Mouse (Mus musculus): ENCODE measurements around the gene Nprl3. TPM values are rescaled to one million over a fixed set of nuclear protein-coding genes. Genes with fewer than 3 reads are reported as not detected.
A peak's percentile ranks its signal among the peaks of the same experiment; 100 is the strongest.
"Not testable (repeated sequence)": the region's sequence is repeated elsewhere in the genome, so short reads cannot be mapped to it uniquely, and the experiment has no call there.

Gene Nprl3
- polyA plus RNA-seq, 1 experiment from 2014 or later: 28.1 TPM

DNA sequence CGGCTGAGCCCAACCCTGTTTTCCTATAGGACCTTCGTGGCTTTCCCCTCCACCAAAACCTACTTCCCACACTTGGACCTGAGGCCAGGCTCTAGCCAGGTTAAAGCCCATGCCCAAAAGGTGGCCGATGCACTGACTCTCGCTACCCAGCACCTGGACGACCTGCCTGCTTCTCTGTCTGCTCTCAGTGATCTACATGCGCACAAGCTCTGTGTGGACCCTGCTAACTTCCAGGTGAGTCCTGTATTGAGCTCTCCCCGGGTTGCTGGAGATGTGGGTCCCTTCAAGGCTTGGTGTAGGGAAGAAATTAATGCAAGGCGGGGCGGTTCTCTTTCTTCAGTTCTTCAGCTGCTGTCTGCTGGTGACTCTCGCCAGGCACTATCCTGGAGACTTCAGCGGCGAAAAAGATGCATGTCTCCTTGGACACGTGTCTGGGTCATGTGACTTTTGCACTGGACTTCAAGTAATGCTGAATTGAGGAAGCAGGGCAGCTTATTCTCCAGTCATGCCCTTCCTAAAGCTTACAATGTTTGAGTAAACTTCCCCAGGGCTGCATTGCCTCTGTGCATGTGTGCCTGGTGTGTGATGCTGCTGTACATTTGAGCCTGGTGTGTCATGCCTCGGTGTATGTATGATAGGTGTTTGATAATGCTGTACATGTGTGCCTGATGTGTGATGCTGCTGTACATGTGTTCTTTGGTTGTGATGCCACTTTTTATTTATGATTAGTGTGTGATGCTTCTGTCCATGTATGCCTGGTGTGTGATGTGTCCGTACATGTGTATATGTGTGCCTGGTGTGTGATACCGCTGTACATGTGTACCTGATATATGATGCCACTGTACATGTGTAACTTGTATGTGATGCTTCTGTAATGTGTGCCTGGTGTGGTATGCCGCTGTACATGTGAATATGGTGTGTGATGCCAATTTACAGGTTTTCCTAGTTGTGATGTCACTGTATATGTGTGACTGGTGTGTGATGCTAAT is 33.1 kb upstream of the Nprl3 start:
- H3K4me3 ChIP-seq (ENCODE audit: low read depth, low read length): no peak overlapping the region
- no peaks in the 10 kb centered on the region for H3K9me3 ChIP-seq (replicated peaks; ENCODE audit: control insufficient read depth, low read length)
- no peaks in the 10 kb centered on the region for H3K36me3 ChIP-seq (ENCODE audit: control insufficient read depth, insufficient read depth, low read length)
- no peak overlapping the region for H3K27ac ChIP-seq (ENCODE audit: low read depth, low read length)
- no peak overlapping the region for H3K9ac ChIP-seq (ENCODE audit: low read length)
- ATAC-seq (peak; percentile 13; the same call in 1 of the 2 replicates), DNase-seq (ENCODE audit: low spot score) (no peak)
- H3K4me2 ChIP-seq (ENCODE audit: low read length): peak overlapping the region; percentile 39; the same call in 1 of the 2 replicates
- H3K4me1 ChIP-seq (ENCODE audit: control insufficient read depth, insufficient read depth, low read length): no peaks in the 10 kb centered on the region; the same call in 1 of the 2 replicates
- H3K27me3 ChIP-seq (replicated peaks; ENCODE audit: control insufficient read depth, insufficient read depth, low read length): no peaks in the 10 kb centered on the region
- WGBS: 60% methylated on average over 14 of the region's 17 CpGs

- not testable (repeated sequence) for H3K4me1 ChIP-seq (ENCODE audit: control insufficient read depth, insufficient read depth, low read length); H3K36me3 ChIP-seq (ENCODE audit: control insufficient read depth, insufficient read depth, low read length); H3K27ac ChIP-seq (ENCODE audit: low read depth, low read length); H3K9me3 ChIP-seq (replicated peaks; ENCODE audit: control insufficient read depth, low read length); H3K9ac ChIP-seq (ENCODE audit: low read length); H3K27me3 ChIP-seq (replicated peaks; ENCODE audit: control insufficient read depth, insufficient read depth, low read length); H3K4me3 ChIP-seq (ENCODE audit: low read depth, low read length)
- peak; percentile 70 for ATAC-seq
- peak; percentile 59 for DNase-seq (ENCODE audit: low spot score)
- 8% methylated on average over 16 of the region's 16 CpGs for WGBS
- peak within 1 kb of the TSS; percentile 39; the same call in 1 of the 2 replicates for H3K4me2 ChIP-seq (ENCODE audit: low read length)
Observed at GRCm38 (mm10) chr11:32299865-32300264, 32.4 kb upstream of the Nprl3 start, which contains the start of gene Hbq1a. Hbq1a (plus strand) TSS chr11:32300069.

GRCm38 (mm10) chr11:32298532-32298918 is 31.0 kb upstream of the Nprl3 start:
- Histone ChIP-seq H3K9ac (ENCODE audit: low read length) (no peak overlapping the region), H3K9me3 (replicated peaks; ENCODE audit: control insufficient read depth, low read length) (no peaks in the 10 kb centered on the region), H3K4me3 (ENCODE audit: low read depth, low read length) (no peak overlapping the region), H3K27me3 (replicated peaks; ENCODE audit: control insufficient read depth, insufficient read depth, low read length) (no peaks in the 10 kb centered on the region), H3K36me3 (ENCODE audit: control insufficient read depth, insufficient read depth, low read length) (no peaks in the 10 kb centered on the region), H3K4me2 (ENCODE audit: low read length) (no peak overlapping the region), H3K4me1 (ENCODE audit: control insufficient read depth, insufficient read depth, low read length) (no peaks in the 10 kb centered on the region; the same call in 1 of the 2 replicates), H3K27ac (ENCODE audit: low read depth, low read length) (no peak overlapping the region)
- ATAC-seq: no peak
- WGBS: 97% methylated on average over 2 of the region's 2 CpGs
- DNase-seq (ENCODE audit: low spot score): no peak

GRCm38 (mm10) chr11:32297866-32298531 is 30.5 kb upstream of the Nprl3 start:
- Histone ChIP-seq H3K36me3 (ENCODE audit: control insufficient read depth, insufficient read depth, low read length) (no peaks in the 10 kb centered on the region), H3K9ac (ENCODE audit: low read length) (no peak overlapping the region), H3K9me3 (replicated peaks; ENCODE audit: control insufficient read depth, low read length) (no peaks in the 10 kb centered on the region), H3K4me1 (ENCODE audit: control insufficient read depth, insufficient read depth, low read length) (no peaks in the 10 kb centered on the region), H3K27me3 (replicated peaks; ENCODE audit: control insufficient read depth, insufficient read depth, low read length) (no peaks in the 10 kb centered on the region), H3K4me3 (ENCODE audit: low read depth, low read length) (no peak overlapping the region), H3K27ac (ENCODE audit: low read depth, low read length) (no peak overlapping the region), H3K4me2 (ENCODE audit: low read length) (no peak overlapping the region)
- DNase-seq (ENCODE audit: low spot score) (no peak), ATAC-seq (no peak)
- WGBS: 85% methylated on average over 1 of the region's 1 CpGs

GRCm38 (mm10) chr11:32297417-32297816 is 29.9 kb upstream of the Nprl3 start:
- not testable (repeated sequence) for H3K9ac ChIP-seq (ENCODE audit: low read length); ATAC-seq; H3K27ac ChIP-seq (ENCODE audit: low read depth, low read length); H3K4me1 ChIP-seq (ENCODE audit: control insufficient read depth, insufficient read depth, low read length); DNase-seq (ENCODE audit: low spot score); H3K4me3 ChIP-seq (ENCODE audit: low read depth, low read length); H3K9me3 ChIP-seq (replicated peaks; ENCODE audit: control insufficient read depth, low read length); H3K36me3 ChIP-seq (ENCODE audit: control insufficient read depth, insufficient read depth, low read length); H3K27me3 ChIP-seq (replicated peaks; ENCODE audit: control insufficient read depth, insufficient read depth, low read length); H3K4me2 ChIP-seq (ENCODE audit: low read length)
- WGBS: 60% methylated on average over 2 of the region's 2 CpGs

DNA sequence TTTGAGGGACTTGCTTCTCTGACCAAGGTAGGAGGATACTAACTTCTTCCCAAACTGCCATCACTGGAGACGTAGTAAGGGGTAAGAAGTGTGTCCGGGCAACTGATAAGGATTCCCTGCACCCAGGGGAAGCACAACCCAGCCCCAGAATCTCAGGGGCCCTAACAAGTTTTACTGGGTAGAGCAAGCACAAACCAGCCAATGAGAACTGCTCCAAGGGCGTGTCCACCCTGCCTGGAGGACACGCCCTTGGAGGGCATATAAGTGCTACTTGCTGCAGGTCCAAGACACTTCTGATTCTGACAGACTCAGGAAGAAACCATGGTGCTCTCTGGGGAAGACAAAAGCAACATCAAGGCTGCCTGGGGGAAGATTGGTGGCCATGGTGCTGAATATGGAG is 28.7 kb upstream of the Nprl3 start, which contains the start of gene Hba-a2:
TSS of gene Hba-a2 (plus strand) at position 287 of the 400 bp plus-strand sequence.
- not testable (repeated sequence) for ATAC-seq; H3K27ac ChIP-seq (ENCODE audit: low read depth, low read length); H3K4me3 ChIP-seq (ENCODE audit: low read depth, low read length); H3K27me3 ChIP-seq (replicated peaks; ENCODE audit: control insufficient read depth, insufficient read depth, low read length); H3K4me1 ChIP-seq (ENCODE audit: control insufficient read depth, insufficient read depth, low read length); H3K9me3 ChIP-seq (replicated peaks; ENCODE audit: control insufficient read depth, low read length); H3K4me2 ChIP-seq (ENCODE audit: low read length); H3K36me3 ChIP-seq (ENCODE audit: control insufficient read depth, insufficient read depth, low read length); DNase-seq (ENCODE audit: low spot score); H3K9ac ChIP-seq (ENCODE audit: low read length)
- no CpG with 5 or more reads among the region's 4 CpGs for WGBS

DNA sequence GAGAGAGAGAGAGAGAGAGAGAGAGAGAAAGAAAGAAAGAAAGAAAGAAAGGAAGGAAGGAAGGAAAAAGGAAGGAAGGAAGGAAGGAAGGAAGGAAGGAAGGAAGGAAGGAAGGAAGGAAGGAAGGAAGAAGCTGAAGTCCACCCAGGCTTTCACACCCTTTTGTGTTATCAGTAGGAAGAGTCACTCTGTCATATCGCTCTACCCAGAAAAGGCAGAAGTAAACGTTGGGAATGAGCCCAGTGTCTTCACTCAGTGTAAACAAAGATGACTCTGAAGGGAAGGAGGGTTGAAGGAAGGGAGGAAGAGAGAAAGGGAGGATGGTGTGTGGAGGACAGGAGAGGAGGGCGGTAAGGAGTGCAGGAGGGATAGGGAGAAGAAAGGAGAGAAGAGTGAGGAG is 26.0 kb upstream of the Nprl3 start:
- not testable (repeated sequence) for H3K4me3 ChIP-seq (ENCODE audit: low read depth, low read length); H3K36me3 ChIP-seq (ENCODE audit: control insufficient read depth, insufficient read depth, low read length); DNase-seq (ENCODE audit: low spot score); H3K27ac ChIP-seq (ENCODE audit: low read depth, low read length); H3K27me3 ChIP-seq (replicated peaks; ENCODE audit: control insufficient read depth, insufficient read depth, low read length); H3K4me1 ChIP-seq (ENCODE audit: control insufficient read depth, insufficient read depth, low read length); H3K9ac ChIP-seq (ENCODE audit: low read length); ATAC-seq; H3K4me2 ChIP-seq (ENCODE audit: low read length); H3K9me3 ChIP-seq (replicated peaks; ENCODE audit: control insufficient read depth, low read length)
- WGBS: 74% methylated on average over 3 of the region's 3 CpGs

- H3K4me2 ChIP-seq (ENCODE audit: low read length); H3K27me3 ChIP-seq (replicated peaks; ENCODE audit: control insufficient read depth, insufficient read depth, low read length); H3K36me3 ChIP-seq (ENCODE audit: control insufficient read depth, insufficient read depth, low read length); DNase-seq (ENCODE audit: low spot score); H3K27ac ChIP-seq (ENCODE audit: low read depth, low read length); ATAC-seq; H3K4me1 ChIP-seq (ENCODE audit: control insufficient read depth, insufficient read depth, low read length); H3K9ac ChIP-seq (ENCODE audit: low read length); H3K4me3 ChIP-seq (ENCODE audit: low read depth, low read length); H3K9me3 ChIP-seq (replicated peaks; ENCODE audit: control insufficient read depth, low read length): not testable (repeated sequence)
- 88% methylated on average over 4 of the region's 4 CpGs for whole genome bisulfite sequencing
Observed at GRCm38 (mm10) chr11:32292819-32293218, 25.3 kb upstream of the Nprl3 start.

DNA sequence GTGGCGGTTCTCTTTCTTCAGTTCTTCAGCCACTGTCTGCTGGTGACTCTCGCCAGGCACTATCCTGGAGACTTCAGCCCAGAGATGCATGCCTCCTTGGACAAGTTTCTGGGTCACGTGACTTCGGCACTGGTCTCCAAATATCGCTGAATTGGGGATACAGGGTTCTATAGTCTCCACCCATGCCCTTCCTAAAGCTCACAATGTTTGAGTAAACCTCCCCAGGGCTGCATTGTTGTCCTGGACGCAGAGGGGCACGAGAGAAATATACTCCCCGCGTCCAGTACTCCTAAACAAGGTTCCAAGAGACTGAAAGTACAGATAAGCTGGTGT is 20.0 kb upstream of the Nprl3 start:
- Histone ChIP-seq H3K4me3 (ENCODE audit: low read depth, low read length) (no peak overlapping the region), H3K27me3 (replicated peaks; ENCODE audit: control insufficient read depth, insufficient read depth, low read length) (no peaks in the 10 kb centered on the region), H3K36me3 (ENCODE audit: control insufficient read depth, insufficient read depth, low read length) (no peaks in the 10 kb centered on the region), H3K9me3 (replicated peaks; ENCODE audit: control insufficient read depth, low read length) (no peaks in the 10 kb centered on the region), H3K27ac (ENCODE audit: low read depth, low read length) (no peak overlapping the region), H3K4me2 (ENCODE audit: low read length) (no peak overlapping the region), H3K9ac (ENCODE audit: low read length) (no peak overlapping the region), H3K4me1 (ENCODE audit: control insufficient read depth, insufficient read depth, low read length) (no peaks in the 10 kb centered on the region)
- 71% methylated on average over 9 of the region's 9 CpGs for WGBS
- no peak for DNase-seq (ENCODE audit: low spot score)
- ATAC-seq: no peak

Measured in forebrain, embryonic 14.5 days (tissue).